Mouse (Mus musculus) heart, embryonic 11.5 days (tissue): ENCODE data around the gene Qrfp. TPM values are rescaled to one million over a fixed set of nuclear protein-coding genes. Genes with fewer than 3 reads are reported as not detected.

Experiments used
- ATAC-seq: fragments of 200-750 bp; cut with Nextera tagmentation; replicated peaks from 2 replicates; pipeline ENCODE4 v1.8.0; 2017; ENCODE audit warnings: moderate library complexity; ENCODE audit not compliant: insufficient number of reproducible peaks, low FRiP score, low TSS enrichment
- H3K27ac ChIP-seq: fragments of 300-500 bp; sonication (generic); 2 replicates; pipeline ENCODE4 v1.5.1; 2014; ENCODE audit warnings: mild to moderate bottlenecking, low read depth, low read length
- H3K27me3 ChIP-seq: fragments of 300-500 bp; sonication (generic); 2 replicates; pipeline ENCODE4 v1.6.1; 2014; ENCODE audit warnings: mild to moderate bottlenecking, low read length, mixed read lengths; ENCODE audit not compliant: control insufficient read depth, insufficient read depth
- H3K36me3 ChIP-seq: fragments of 300-500 bp; sonication (generic); 2 replicates; pipeline ENCODE4 v1.6.1; 2014; ENCODE audit warnings: mild to moderate bottlenecking, low read length, moderate library complexity, mixed read lengths; ENCODE audit not compliant: control insufficient read depth, insufficient read depth
- H3K4me1 ChIP-seq: fragments of 300-500 bp; sonication (generic); 2 replicates; pipeline ENCODE4 v1.6.1; 2014; ENCODE audit warnings: low read length; ENCODE audit not compliant: control insufficient read depth, insufficient read depth
- H3K4me2 ChIP-seq: fragments of 300-500 bp; sonication (generic); 2 replicates; pipeline ENCODE4 v1.6.1; 2014; ENCODE audit warnings: mild to moderate bottlenecking, moderate library complexity
- H3K4me3 ChIP-seq: fragments of 300-500 bp; sonication (generic); 2 replicates; pipeline ENCODE4 v1.5.1; 2014; ENCODE audit warnings: low read depth, low read length
- H3K9ac ChIP-seq: fragments of 300-500 bp; sonication (generic); 2 replicates; pipeline ENCODE4 v1.6.1; 2014; ENCODE audit warnings: mild to moderate bottlenecking, low read depth, low read length, moderate library complexity
- H3K9me3 ChIP-seq: fragments of 300-500 bp; sonication (generic); replicated peaks from 2 replicates; pipeline ENCODE4 v1.6.1; 2016; ENCODE audit warnings: low read length; ENCODE audit not compliant: control insufficient read depth
- WGBS: fragments of 180-500 bp; shearing (Covaris S2); extraction: QIAGEN DNeasy Blood & Tissue Kit; methylation state at CpG from one replicate; pipeline ENCODE4 v1.1.7; 2014; ENCODE audit not compliant: insufficient replicate concordance; 5-methylcytosine and 5-hydroxymethylcytosine counted together
- polyA plus RNA-seq: library from polyadenylated mRNA; unstranded; fragments of >200 nt; fragmentation: Nextera tagmentation; extraction: Ambion mirVana; gene quantifications from 2 replicates; pipeline ENCODE4 v1.2.1, GENCODE M21; 2014

Qrfp gene
- polyA plus RNA-seq, 1 experiment from 2014 or later, result not detected

DNA sequence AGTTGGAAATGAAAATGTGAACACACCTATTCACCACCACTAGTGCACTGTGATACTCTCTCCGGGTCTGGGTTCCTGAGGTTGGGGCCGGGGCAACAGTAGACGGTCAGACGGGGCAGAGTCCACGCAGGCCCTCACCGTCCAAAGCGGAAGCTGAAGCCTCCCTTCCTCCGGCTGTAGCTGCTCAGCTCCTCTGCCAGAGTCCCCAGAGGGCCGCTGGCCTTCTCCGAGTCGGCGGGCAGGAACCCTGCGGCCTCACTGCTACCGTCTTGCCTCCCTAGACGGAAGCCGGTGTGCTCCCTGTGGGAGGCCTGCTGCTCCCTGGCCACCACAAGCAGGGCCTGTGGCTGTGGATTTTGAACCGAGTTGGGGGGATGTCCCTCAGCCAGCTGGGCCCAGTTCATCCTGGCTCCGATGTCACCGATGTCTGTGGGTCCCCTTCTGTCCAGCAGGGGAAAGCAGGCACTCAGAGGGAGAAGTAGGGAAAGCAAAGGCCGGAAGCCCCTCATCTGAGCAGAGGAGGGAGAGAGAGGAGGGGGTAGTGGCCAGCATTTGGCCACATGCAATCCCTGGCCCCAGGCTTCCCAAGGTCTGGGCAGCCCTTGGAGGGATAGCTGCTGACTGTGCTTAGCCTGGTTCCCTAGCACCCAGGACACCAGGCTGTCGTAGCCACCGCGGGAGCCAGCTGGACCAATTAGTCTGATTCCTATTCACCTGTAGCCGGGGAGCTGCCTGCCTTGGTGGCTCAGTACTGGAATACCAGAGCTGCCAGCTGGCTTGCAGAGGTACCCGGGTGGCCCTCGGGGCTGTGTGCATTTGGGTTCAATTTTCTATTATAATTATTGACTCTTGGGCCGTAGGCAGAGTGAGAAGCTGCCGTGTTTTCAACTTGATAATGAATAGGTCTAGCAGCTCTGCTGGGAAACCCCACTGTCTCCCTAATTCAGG, 1.7 kb downstream of the Qrfp start:
- ATAC-seq, result no peak
- Histone ChIP-seq H3K9me3 (no peaks in the 10 kb centered on the region), H3K27me3 (peaks cover 13% of the 10 kb centered on the region), H3K36me3 (peaks cover 8% of the 10 kb centered on the region), H3K4me3 (no peak overlapping the region), H3K4me2 (peak overlapping the region; percentile 16; the same call in 1 of the 2 replicates), H3K9ac (peak overlapping the region; percentile 43; the same call in 1 of the 2 replicates), H3K4me1 (peaks cover 8% of the 10 kb centered on the region; the same call in 1 of the 2 replicates), H3K27ac (no peak overlapping the region)
- WGBS, result 40% methylated on average over 28 of the region's 28 CpGs

DNA sequence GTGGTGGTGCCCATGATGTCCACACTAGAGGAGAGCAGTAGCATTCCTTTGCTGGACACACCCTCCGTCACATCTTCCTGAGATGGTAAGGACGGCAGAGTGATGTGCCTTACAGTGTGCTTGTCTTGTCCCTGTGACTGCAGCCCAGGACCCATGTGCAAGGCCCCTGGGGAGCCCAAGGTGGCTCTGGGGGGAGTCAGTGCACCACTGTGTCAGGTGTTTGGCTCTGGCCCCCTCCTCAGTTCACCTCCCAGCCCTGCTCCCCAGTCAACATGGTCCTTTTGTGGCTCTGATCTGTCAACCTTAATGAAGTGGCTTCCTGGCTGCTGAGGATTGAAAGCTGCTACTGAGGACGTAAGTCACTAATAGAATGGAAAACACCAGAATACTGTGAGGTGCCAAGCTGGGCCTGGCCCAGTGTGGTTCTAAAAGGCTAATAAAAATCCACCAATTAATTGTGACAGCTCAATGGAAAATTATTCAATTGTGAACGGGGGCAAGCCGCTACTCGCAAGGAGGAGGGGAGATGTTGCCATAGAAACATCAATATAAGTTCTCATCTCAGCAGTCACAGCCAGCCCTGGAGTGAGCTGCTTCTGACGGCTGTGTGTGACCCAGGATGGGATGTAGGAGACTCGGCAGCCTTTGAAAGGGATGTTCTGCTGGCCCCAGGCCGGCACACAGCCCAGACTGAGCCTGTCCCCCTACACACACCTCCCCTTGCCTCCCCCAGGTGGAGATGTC, 3.6 kb downstream of the Qrfp start:
- H3K36me3 ChIP-seq, result peaks cover 21% of the 10 kb centered on the region

DNA sequence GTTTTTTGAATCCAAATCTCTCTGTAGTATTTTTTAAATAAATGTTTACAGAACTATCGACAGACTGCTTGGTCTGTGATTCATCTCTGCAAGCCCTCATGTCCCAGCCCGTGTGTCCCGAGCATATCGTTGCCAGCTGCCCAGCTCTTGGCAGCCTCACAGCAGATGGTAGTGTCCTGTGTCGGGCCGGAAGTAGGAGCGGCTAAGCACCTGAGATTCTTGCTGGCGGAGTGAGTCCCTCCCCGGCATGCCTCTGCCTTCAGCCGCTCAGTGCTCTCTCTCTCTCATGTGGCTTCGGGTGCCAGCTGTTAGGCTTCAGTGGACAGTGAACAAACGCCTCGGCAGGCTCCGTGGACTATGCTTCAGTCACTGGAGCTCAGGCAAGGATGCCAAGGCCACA, 6.9 kb downstream of the Qrfp start:
- ATAC-seq, result no peak
- no peak overlapping the region for H3K9ac ChIP-seq
- 84% methylated on average over 14 of the region's 14 CpGs for WGBS
- peaks cover 4% of the 10 kb centered on the region; the same call in 1 of the 2 replicates for H3K4me1 ChIP-seq
- H3K27me3 ChIP-seq, result no peaks in the 10 kb centered on the region
- H3K4me2 ChIP-seq, result no peak overlapping the region
- no peak overlapping the region for H3K27ac ChIP-seq
- H3K36me3 ChIP-seq, result peaks cover 50% of the 10 kb centered on the region
- H3K9me3 ChIP-seq, result no peaks in the 10 kb centered on the region
- no peak overlapping the region for H3K4me3 ChIP-seq

More for the DNA sequence above, 3.6 kb downstream of the Qrfp start:
- whole genome bisulfite sequencing, result 59% methylated on average over 9 of the region's 9 CpGs
- no peak overlapping the region for H3K4me3 ChIP-seq
- H3K27me3 ChIP-seq, result peaks cover 13% of the 10 kb centered on the region
- H3K4me2 ChIP-seq, result no peak overlapping the region
- H3K9me3 ChIP-seq, result no peaks in the 10 kb centered on the region
- H3K27ac ChIP-seq, result no peak overlapping the region
- ATAC-seq, result no peak
- peaks cover 8% of the 10 kb centered on the region; the same call in 1 of the 2 replicates for H3K4me1 ChIP-seq
- no peak overlapping the region for H3K9ac ChIP-seq

- WGBS, result 89% methylated on average over 8 of the region's 8 CpGs
- no peaks in the 10 kb centered on the region for H3K9me3 ChIP-seq
- no peak overlapping the region for H3K27ac ChIP-seq
- no peak overlapping the region for H3K4me2 ChIP-seq
- no peaks in the 10 kb centered on the region for H3K27me3 ChIP-seq
- peaks cover 2% of the 10 kb centered on the region; the same call in 1 of the 2 replicates for H3K4me1 ChIP-seq
- H3K9ac ChIP-seq, result no peak overlapping the region
- no peak overlapping the region for H3K4me3 ChIP-seq
- peaks cover 57% of the 10 kb centered on the region for H3K36me3 ChIP-seq
- ATAC-seq, result no peak
These were observed 7.6 kb downstream of the Qrfp start for GRCm38 (mm10) chr2:31802811-31803210.

DNA sequence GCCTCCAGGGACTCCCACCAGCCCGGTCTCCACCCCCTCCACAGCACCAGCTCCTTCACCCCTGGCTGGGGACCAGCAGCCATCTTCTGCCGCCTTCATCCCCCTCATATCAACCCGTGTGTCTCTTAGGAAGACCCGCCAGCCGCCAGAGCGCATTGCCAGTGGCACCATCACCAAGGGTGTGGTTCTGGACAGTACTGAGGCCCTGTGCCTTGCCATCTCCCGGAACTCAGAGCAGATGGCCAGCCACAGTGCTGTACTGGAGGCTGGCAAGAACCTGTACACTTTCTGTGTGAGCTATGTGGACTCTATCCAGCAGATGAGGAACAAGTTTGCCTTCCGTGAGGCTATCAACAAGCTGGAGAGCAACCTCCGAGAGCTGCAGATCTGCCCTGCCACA, 9.0 kb downstream of the Qrfp start:
- Histone ChIP-seq H3K27me3 (no peaks in the 10 kb centered on the region), H3K4me3 (no peak overlapping the region), H3K4me1 (peaks cover 2% of the 10 kb centered on the region; the same call in 1 of the 2 replicates), H3K9me3 (no peaks in the 10 kb centered on the region), H3K9ac (no peak overlapping the region), H3K4me2 (no peak overlapping the region), H3K36me3 (peaks cover 69% of the 10 kb centered on the region), H3K27ac (no peak overlapping the region)
- 85% methylated on average over 9 of the region's 9 CpGs for WGBS
- ATAC-seq, result no peak

DNA sequence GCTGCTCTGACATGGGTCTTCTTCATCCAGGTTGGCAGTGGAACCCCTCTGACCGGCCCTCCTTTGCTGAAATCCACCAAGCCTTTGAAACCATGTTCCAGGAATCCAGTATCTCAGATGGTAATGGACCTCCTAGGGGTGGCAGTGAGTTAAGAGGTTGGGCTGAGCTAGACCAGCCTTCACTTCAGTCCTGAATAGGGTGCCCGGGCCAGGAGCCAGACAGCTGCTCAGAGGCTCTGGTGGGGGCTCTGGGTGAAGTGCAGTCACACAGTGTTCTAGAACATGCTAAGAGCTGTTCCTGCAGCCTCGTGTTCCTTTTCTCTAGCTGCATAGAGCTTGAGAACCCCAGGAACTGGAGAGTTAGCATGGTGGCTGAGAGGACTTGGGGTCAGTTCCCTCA, 13.4 kb downstream of the Qrfp start:
- 83% methylated on average over 3 of the region's 3 CpGs for WGBS
- no peak for ATAC-seq
- Histone ChIP-seq H3K27ac (no peak overlapping the region), H3K36me3 (peaks cover 65% of the 10 kb centered on the region), H3K9me3 (no peaks in the 10 kb centered on the region), H3K4me1 (no peaks in the 10 kb centered on the region), H3K9ac (no peak overlapping the region), H3K4me2 (no peak overlapping the region), H3K27me3 (no peaks in the 10 kb centered on the region), H3K4me3 (no peak overlapping the region)

- Histone ChIP-seq H3K36me3 (peaks cover 50% of the 10 kb centered on the region), H3K4me1 (no peaks in the 10 kb centered on the region)
These were observed 17.8 kb downstream of the Qrfp start for GRCm38 (mm10) chr2:31792611-31793010.

GRCm38 (mm10) chr2:31791260-31791659, 19.1 kb downstream of the Qrfp start:
- no peak overlapping the region for H3K4me2 ChIP-seq
- H3K9ac ChIP-seq, result no peak overlapping the region
- H3K4me1 ChIP-seq, result no peaks in the 10 kb centered on the region
- H3K9me3 ChIP-seq, result no peaks in the 10 kb centered on the region
- H3K27ac ChIP-seq, result no peak overlapping the region
- ATAC-seq, result no peak
- WGBS, result 87% methylated on average over 8 of the region's 8 CpGs
- H3K36me3 ChIP-seq, result peaks cover 46% of the 10 kb centered on the region
- H3K27me3 ChIP-seq, result no peaks in the 10 kb centered on the region
- H3K4me3 ChIP-seq, result no peak overlapping the region

More at GRCm38 (mm10) chr2:31792611-31793010, 17.8 kb downstream of the Qrfp start:
- no peaks in the 10 kb centered on the region for H3K9me3 ChIP-seq
- no peak for ATAC-seq
- no peak overlapping the region for H3K4me2 ChIP-seq
- H3K4me3 ChIP-seq, result no peak overlapping the region
- no peak overlapping the region for H3K27ac ChIP-seq
- 78% methylated on average over 6 of the region's 6 CpGs for WGBS
- H3K9ac ChIP-seq, result no peak overlapping the region
- no peaks in the 10 kb centered on the region for H3K27me3 ChIP-seq
